25 mouse cellular contexts compared by ENCODE assay signal in genomic region chr11:79413761-79414513, GRCm38 (mm10).
DNase-seq lines count a peak whose midpoint lies in the region; ATAC-seq and TF ChIP-seq lines count a peak whose summit lies in the region.
"Had no signal": no experiment of that assay in that cellular context is flagged by ENCODE, and none has a peak within 500 bp of the region (broad histone marks: within the 10 kb centered on the region; RNA-seq: fewer than 3 reads in every experiment).

No protein-coding gene starts in this region.

- no peak overlapping the region for H3K27ac ChIP-seq in lung, postnatal 0 days (ENCODE audit: low read length)
- H3K27ac ChIP-seq: embryonic facial prominence, embryonic 10.5 days; embryonic facial prominence, embryonic 12.5 days; forebrain, embryonic 10.5 days; forebrain, embryonic 12.5 days had no signal

- no peak overlapping the region for H3K4me2 ChIP-seq in lung, postnatal 0 days (replicated peaks; ENCODE audit: low read depth, low read length)
- H3K4me2 ChIP-seq in myocyte (ENCODE audit: low read depth), result peak overlapping the region; percentile 31
- H3K4me2 ChIP-seq: embryonic facial prominence, embryonic 12.5 days; forebrain, embryonic 12.5 days had no signal

- H3K9me3 ChIP-seq in lung, postnatal 0 days (ENCODE audit: low read length), result no peaks in the 10 kb centered on the region
- H3K9me3 ChIP-seq: embryonic facial prominence, embryonic 10.5 days; embryonic facial prominence, embryonic 12.5 days; forebrain, embryonic 10.5 days; forebrain, embryonic 12.5 days had no signal

- H3K79me2 ChIP-seq in myocyte (ENCODE audit: control insufficient read depth, insufficient read depth), result peaks cover 5% of the 10 kb centered on the region

- H3K27me3 ChIP-seq in lung, postnatal 0 days (replicated peaks; ENCODE audit: insufficient read depth, low read length), result no peaks in the 10 kb centered on the region
- no peaks in the 10 kb centered on the region for H3K27me3 ChIP-seq in myocyte (ENCODE audit: control insufficient read depth, insufficient read depth, insufficient read length)
- H3K27me3 ChIP-seq: embryonic facial prominence, embryonic 12.5 days; forebrain, embryonic 12.5 days; Patski had no signal

- WGBS in lung, postnatal 0 days, result 77% methylated on average over 7 of the region's 7 CpGs
- WGBS in lung, adult 2 months, result 74% methylated on average over 7 of the region's 7 CpGs

- no peak overlapping the region for H3K9ac ChIP-seq in lung, postnatal 0 days (replicated peaks; ENCODE audit: low read depth)
- H3K9ac ChIP-seq: embryonic facial prominence, embryonic 12.5 days; forebrain, embryonic 12.5 days had no signal

- ATAC-seq in lung, postnatal 0 days, result peak; percentile 61
- ATAC-seq: activated CD4-positive, CD25-positive, alpha-beta regulatory T cell, adult 4 months; forebrain, embryonic 14.5 days; forebrain, embryonic 16.5 days; Patski had no signal

- no peaks in the 10 kb centered on the region for H3K4me1 ChIP-seq in lung, postnatal 0 days (ENCODE audit: insufficient read depth, low read depth, low read length)
- no peaks in the 10 kb centered on the region for H3K4me1 ChIP-seq in lung, adult 2 months (ENCODE audit: control insufficient read depth, insufficient read depth, low read length)
- H3K4me1 ChIP-seq: embryonic facial prominence, embryonic 10.5 days; embryonic facial prominence, embryonic 12.5 days; forebrain, embryonic 10.5 days; forebrain, embryonic 12.5 days had no signal

- TF ChIP-seq POLR2A in lung, adult 2 months (IDR thresholded peaks at IDR 0.05; ENCODE audit: borderline replicate concordance, extremely low read depth, low read depth, low read length), result no peak
- no peak for TF ChIP-seq POLR2A in myocyte (IDR thresholded peaks at IDR 0.05; ENCODE audit: insufficient read length, low read depth)

- H3K4me3 ChIP-seq in lung, postnatal 0 days (ENCODE audit: low read depth, low read length), result no peak overlapping the region
- no peak overlapping the region for H3K4me3 ChIP-seq in lung, adult 2 months (replicated peaks; ENCODE audit: extremely low read depth, low read depth, low read length)
- H3K4me3 ChIP-seq in myocyte, result no peak overlapping the region
- H3K4me3 ChIP-seq: embryonic facial prominence, embryonic 10.5 days; embryonic facial prominence, embryonic 12.5 days; erythroblast, embryonic 14.5 days; forebrain, embryonic 10.5 days; forebrain, embryonic 12.5 days had no signal

- H3K36me3 ChIP-seq in lung, postnatal 0 days (ENCODE audit: insufficient read depth, low read length), result peaks cover 4% of the 10 kb centered on the region; the same call in 1 of the 2 replicates
- peaks cover 27% of the 10 kb centered on the region for H3K36me3 ChIP-seq in myocyte (ENCODE audit: control insufficient read depth, insufficient read depth)

- TF ChIP-seq CTCF in lung, postnatal 0 days (IDR thresholded peaks at IDR 0.05), result no peak
- TF ChIP-seq CTCF in lung, adult 2 months (IDR thresholded peaks at IDR 0.05; ENCODE audit: insufficient read depth, low read length), result no peak

- DNase-seq in lung, postnatal 0 days (ENCODE audit: low spot score), result peak; percentile 60
- DNase-seq in lung, postnatal 25 days (ENCODE audit: low spot score), result no peak
- peak; percentile 32 for DNase-seq in lung, postnatal 36 days
- no peak for DNase-seq in lung, adult 2 months
- DNase-seq in NIH3T3 (ENCODE audit: low read depth), result peak; percentile 80
- no peak for DNase-seq in layer of hippocampus, adult 9-11 months
- DNase-seq in gastrocnemius, postnatal 10 days, result no peak
- DNase-seq: adrenal gland, adult 8-10 months; adrenal gland, postnatal 14 days; adrenal gland, postnatal 36 days; cerebellum, adult 11-12 months; cerebellum, adult 2 months; cerebellum, adult 9-10 months; cerebellum, postnatal 10 days; cerebellum, postnatal 25 days had no signal

- 0 out of 2 replicates have a peak, but pooled peaks have one; percentile 15 for TF ChIP-seq EP300 in lung, postnatal 0 days (IDR thresholded peaks at IDR 0.05)

- H3ac ChIP-seq in myocyte (ENCODE audit: control insufficient read depth, insufficient read length), result no peak overlapping the region

TF ChIP-seq in myocyte, 11 proteins besides CTCF, POLR2A, EP300 and RAD21:
- no peak for TF ChIP-seq USF1 (IDR thresholded peaks at IDR 0.05; ENCODE audit: low read depth)
- TF ChIP-seq E2F4 (IDR thresholded peaks at IDR 0.05; ENCODE audit: insufficient read depth), result no peak
- no peak for TF ChIP-seq MYOG (IDR thresholded peaks at IDR 0.05; ENCODE audit: control insufficient read depth in 1 of 3, insufficient read depth in 1 of 3, insufficient read length in 2 of 3, low read depth in 2 of 3)
- no peak for TF ChIP-seq CEBPB (IDR thresholded peaks at IDR 0.05; ENCODE audit: insufficient read depth, poor library complexity, severe bottlenecking)
- no peak for TF ChIP-seq SRF (IDR thresholded peaks at IDR 0.05; ENCODE audit: control insufficient read depth, insufficient read length, low read depth)
- TF ChIP-seq MYOD1 (IDR thresholded peaks at IDR 0.05; ENCODE audit: control insufficient read depth in 1 of 3, insufficient read length in 2 of 3, low read depth in 2 of 3), result no peak
- TF ChIP-seq POLR2AphosphoS2 (IDR thresholded peaks at IDR 0.05; ENCODE audit: insufficient read length, low read depth), result no peak

Comparison
In these comparisons a context has a peak if more than half of its experiments do, and no peak if none do; other contexts are left out.
1. DNase-seq: peak in lung, postnatal 0 days (single experiment), lung, postnatal 36 days (single experiment) and NIH3T3 (single experiment); none in lung, postnatal 25 days (single experiment), lung, adult 2 months (single experiment), layer of hippocampus, adult 9-11 months (single experiment) and gastrocnemius, postnatal 10 days (single experiment).